Mouse (Mus musculus) spleen, adult 2 months (tissue): ENCODE data around the gene Nagk. TPM values are rescaled to one million over a fixed set of nuclear protein-coding genes. Genes with fewer than 3 reads are reported as not detected.
A peak's percentile ranks its signal among the peaks of the same experiment; 100 is the strongest.

Source experiments
- DNase-seq, 2 experiments: peaks; one replicate each; pipeline versions ENCODE4 v3.0.0 to v3.0.0-alpha.2; 2012 to 2021; ENCODE audit warnings: low spot score in 2 of 2, low read depth in 1 of 2
- H3K27ac ChIP-seq: fragments of 200-500 bp; 2 replicates; pipeline ENCODE4 v1.5.1; 2012; ENCODE audit warnings: low read length, inconsistent platforms; ENCODE audit not compliant: insufficient read depth
- H3K27me3 ChIP-seq: fragments of 200-500 bp; 2 replicates; pipeline ENCODE4 v1.6.1; 2012; ENCODE audit warnings: mild to moderate bottlenecking, moderate library complexity, low read length, inconsistent platforms; ENCODE audit not compliant: control insufficient read depth, insufficient read depth
- H3K36me3 ChIP-seq: fragments of 200-500 bp; 2 replicates; pipeline ENCODE4 v1.6.1; 2012; ENCODE audit warnings: mild to moderate bottlenecking, low read length, inconsistent platforms; ENCODE audit not compliant: control insufficient read depth, insufficient read depth
- H3K4me1 ChIP-seq: fragments of 200-500 bp; 2 replicates; pipeline ENCODE4 v1.6.1; 2011; ENCODE audit warnings: inconsistent platforms; ENCODE audit not compliant: control insufficient read depth, insufficient read depth, insufficient read length
- H3K4me3 ChIP-seq: fragments of 200-500 bp; 2 replicates; pipeline ENCODE4 v1.5.1; 2011; ENCODE audit warnings: mild to moderate bottlenecking, inconsistent platforms; ENCODE audit not compliant: insufficient read depth, insufficient read length; ENCODE audit errors: extremely low read depth
- CTCF ChIP-seq: fragments of 200-500 bp; IDR thresholded peaks from 2 replicates; pipeline ENCODE4 v1.5.1; 2011; ENCODE audit warnings: mild to moderate bottlenecking, inconsistent platforms; ENCODE audit not compliant: insufficient read depth, insufficient read length, insufficient replicate concordance; ENCODE audit errors: extremely low read depth
- POLR2A ChIP-seq: fragments of 200-500 bp; IDR thresholded peaks from 2 replicates; pipeline ENCODE4 v1.6.1; 2011; ENCODE audit warnings: low read depth, low read length, inconsistent platforms
- WGBS: fragments of 180-500 bp; shearing (Covaris S2); methylation state at CpG from one replicate; pipeline ENCODE4 v1.1.7; 2018; 5-methylcytosine and 5-hydroxymethylcytosine counted together
- polyA plus RNA-seq: library from polyadenylated mRNA; depleted of rRNA; stranded (reverse); fragments of >200 nt; gene quantifications from 2 replicates; pipeline ENCODE4 v1.2.3, GENCODE M21; 2012

Gene Nagk
- polyA plus RNA-seq, 1 experiment: 16.1 TPM

DNA sequence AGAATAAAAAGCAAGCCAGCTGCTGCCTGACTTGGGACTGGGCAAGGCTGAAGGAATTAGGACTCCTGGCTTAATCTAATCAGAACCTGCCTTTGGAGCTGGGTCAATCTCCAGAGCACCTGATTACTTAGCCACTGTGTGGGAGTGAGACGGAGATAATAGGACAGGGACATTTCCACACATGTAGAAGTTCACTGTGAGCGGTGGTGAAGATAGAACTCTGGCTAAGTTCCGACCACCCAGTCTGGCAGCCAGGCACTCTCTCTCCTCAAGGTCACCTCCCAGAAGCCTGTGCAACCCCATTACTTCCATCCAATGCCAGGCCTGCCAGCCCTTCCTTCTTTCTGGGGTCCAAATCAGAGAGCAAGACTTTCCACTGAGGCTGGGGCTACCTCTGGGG lies 27.8 kb upstream of the Nagk start:
- no peak for DNase-seq
- no peaks in the 10 kb centered on the region for H3K27me3 ChIP-seq
- WGBS: 87% methylated on average over 3 of the region's 3 CpGs
- H3K4me3 ChIP-seq: no peak overlapping the region
- peaks cover 11% of the 10 kb centered on the region for H3K36me3 ChIP-seq
- H3K4me1 ChIP-seq: peaks cover 8% of the 10 kb centered on the region
- TF ChIP-seq POLR2A (no peak), CTCF (no peak)
- H3K27ac ChIP-seq: no peak overlapping the region

DNA sequence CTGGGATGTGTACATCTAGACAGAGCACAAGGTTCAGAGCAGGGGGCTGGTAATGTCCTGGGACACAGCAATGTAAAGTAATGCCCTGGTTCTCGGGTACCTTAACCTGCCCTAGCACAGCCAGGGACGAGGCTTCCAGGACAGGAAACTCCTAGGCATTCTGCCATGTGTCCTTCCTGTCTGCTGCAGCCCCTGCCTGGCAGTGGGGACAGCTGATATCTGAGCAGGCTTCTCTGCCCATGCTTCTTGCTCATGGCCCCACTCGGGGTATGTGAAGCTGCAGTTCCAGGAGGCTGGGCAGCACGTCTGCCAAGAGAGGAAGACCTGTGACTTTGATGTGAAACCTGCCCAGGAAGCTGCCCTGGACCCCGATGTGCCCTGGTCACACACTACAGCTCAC lies 26.3 kb upstream of the Nagk start:
- no peaks in the 10 kb centered on the region for H3K27me3 ChIP-seq
- no peak for DNase-seq
- 64% methylated on average over 5 of the region's 5 CpGs for WGBS
- H3K27ac ChIP-seq: no peak overlapping the region
- peaks cover 15% of the 10 kb centered on the region for H3K36me3 ChIP-seq
- TF ChIP-seq POLR2A (no peak), CTCF (no peak)
- H3K4me3 ChIP-seq: no peak overlapping the region
- no peaks in the 10 kb centered on the region for H3K4me1 ChIP-seq

DNA sequence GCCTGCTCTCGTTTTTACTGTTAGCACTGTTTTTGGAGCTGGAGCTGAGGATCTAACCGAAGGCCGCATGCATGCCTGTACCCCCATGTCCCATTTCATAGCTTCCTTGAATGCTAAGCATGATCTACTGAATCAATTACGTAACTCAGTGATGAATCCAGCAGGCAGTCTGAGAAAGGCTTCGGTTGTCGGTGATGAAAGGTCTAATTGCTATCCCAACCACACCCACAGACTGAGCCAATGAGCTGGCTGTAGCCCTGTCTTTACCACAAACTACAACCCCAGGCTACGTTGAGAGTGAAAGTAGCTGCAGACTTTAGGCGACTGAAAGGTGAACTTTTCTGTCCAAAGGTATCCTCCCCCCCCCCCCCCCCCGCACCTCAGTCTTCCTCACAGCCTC lies 20.7 kb upstream of the Nagk start:
- WGBS: 65% methylated on average over 9 of the region's 9 CpGs
- TF ChIP-seq POLR2A (no peak), CTCF (no peak)
- H3K4me1 ChIP-seq: peaks cover 2% of the 10 kb centered on the region; the same call in 1 of the 2 replicates
- no peak overlapping the region for H3K4me3 ChIP-seq
- no peak overlapping the region for H3K27ac ChIP-seq
- H3K36me3 ChIP-seq: peaks cover 14% of the 10 kb centered on the region
- H3K27me3 ChIP-seq: no peaks in the 10 kb centered on the region
- no peak for DNase-seq

DNA sequence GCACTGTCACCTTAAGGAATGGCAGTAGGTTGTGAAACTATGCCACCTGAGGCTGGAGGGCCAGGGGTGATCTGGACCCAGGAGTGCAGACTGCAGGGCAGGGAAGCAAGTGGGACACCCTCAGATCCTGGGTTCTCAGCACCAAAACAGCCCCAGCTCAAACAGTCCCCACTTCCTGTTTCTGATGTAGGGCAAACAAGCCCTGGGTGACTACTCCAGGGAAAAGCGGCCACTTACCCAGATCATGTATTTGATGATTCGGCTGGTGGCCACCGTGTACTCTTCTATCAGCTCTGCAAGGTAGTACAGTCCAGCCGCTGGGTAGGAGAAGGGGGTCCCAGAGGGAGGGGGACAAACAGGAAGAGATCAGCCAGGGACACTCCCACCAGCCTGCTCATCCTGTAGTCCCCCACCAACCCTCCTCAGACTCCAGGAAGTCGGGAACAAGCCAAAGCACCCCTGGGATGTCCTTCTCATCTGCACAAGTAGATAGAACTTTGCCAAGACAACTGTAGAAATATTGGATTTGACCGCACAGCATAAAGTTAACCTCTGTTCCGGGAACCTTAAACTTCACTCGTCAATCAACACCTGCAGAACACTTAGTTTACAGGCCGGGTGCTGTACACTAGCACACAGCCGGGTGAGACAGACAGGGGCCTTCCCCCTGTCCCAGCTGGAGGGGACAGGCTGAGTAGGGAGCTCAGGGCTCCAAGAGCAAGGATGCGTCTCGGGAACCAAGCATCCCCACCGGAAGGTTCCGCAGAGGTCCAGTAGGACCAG lies 19.8 kb upstream of the Nagk start:
- Histone ChIP-seq H3K4me1 (peaks cover 2% of the 10 kb centered on the region; the same call in 1 of the 2 replicates), H3K36me3 (peaks cover 13% of the 10 kb centered on the region), H3K4me3 (peak overlapping the region; percentile 74), H3K27ac (peak overlapping the region; percentile 50), H3K27me3 (no peaks in the 10 kb centered on the region)
- TF ChIP-seq CTCF: no peak
- no peak for TF ChIP-seq POLR2A
- under 1% methylated on average over 14 of the region's 14 CpGs for WGBS
- DNase-seq: no peak

DNA sequence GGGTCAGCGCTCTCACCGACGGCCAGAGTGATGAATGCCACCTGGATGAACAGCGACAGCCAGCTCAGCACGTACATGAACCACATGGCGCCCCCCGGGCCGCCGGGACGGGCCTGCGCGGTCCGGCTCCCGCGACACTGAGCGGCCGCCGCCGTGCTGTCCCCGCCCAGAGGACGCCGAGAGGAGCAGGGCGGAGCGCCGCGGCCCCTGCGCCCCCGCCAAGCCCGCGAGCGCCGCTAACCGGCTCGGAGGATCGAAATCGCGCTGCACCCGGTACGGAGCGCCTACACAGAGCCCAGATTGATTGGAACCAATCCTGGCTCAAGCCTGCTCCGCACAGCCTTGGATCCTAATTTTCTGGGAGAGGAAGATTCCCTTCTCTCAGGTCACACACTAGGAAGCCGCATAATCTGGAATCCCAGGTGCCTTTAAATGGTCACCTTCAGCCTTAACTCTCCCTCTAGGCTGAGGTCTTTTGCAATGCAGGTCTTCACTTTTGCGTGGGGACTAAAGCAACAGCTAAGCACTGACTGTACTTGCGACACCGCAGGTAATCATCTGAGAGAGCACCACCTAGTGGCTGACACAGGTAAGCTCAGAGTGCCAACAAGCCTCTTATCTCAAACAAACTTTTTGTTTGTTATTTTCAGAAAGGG lies 19.0 kb upstream of the Nagk start, which contains the start of gene Tex261:
Tex261 (minus strand) TSS at position 176 of the 656 bp plus-strand sequence.
- under 1% methylated on average over 45 of the region's 45 CpGs for WGBS
- H3K4me3 ChIP-seq: peak within 1 kb of the TSS; percentile 74
- peaks cover 10% of the 10 kb centered on the region for H3K36me3 ChIP-seq
- H3K27ac ChIP-seq: peak within 1 kb of the TSS; percentile 83
- H3K27me3 ChIP-seq: no peaks in the 10 kb centered on the region
- H3K4me1 ChIP-seq: peaks cover 2% of the 10 kb centered on the region; the same call in 1 of the 2 replicates
- peak; percentile 82 to 87 for DNase-seq
- peak; percentile 70 for TF ChIP-seq POLR2A
- peak; percentile 64; the same call in 1 of the 2 replicates for TF ChIP-seq CTCF

DNA sequence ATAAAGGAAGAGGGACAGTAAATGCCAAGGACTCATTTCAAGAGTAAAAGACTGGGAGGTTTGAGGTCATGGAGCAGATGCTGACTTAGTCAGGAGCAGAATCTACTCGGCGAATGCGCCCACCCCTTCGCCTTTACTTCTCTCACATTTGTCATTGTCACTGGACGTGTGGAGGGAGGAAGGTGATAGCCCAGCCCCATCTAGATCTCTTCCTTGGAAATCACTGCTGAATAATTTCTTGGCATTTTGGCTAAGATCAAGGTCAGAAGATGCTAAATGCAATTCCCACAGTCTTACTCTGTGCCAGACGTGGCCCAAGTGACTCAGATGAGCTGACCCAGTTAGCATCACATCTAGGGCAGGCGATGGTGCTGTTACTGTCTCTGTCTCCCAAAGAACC lies 16.5 kb upstream of the Nagk start:
- WGBS: 88% methylated on average over 7 of the region's 7 CpGs
- Histone ChIP-seq H3K4me1 (peaks cover 2% of the 10 kb centered on the region; the same call in 1 of the 2 replicates), H3K27ac (no peak overlapping the region), H3K36me3 (no peaks in the 10 kb centered on the region; the same call in 1 of the 2 replicates), H3K27me3 (no peaks in the 10 kb centered on the region), H3K4me3 (no peak overlapping the region)
- TF ChIP-seq CTCF (no peak), POLR2A (no peak)
- DNase-seq: no peak
